Mouse (Mus musculus) lung, adult 2 months (tissue): Measurements from ENCODE around the gene Extl2.

Experiments
- CTCF ChIP-seq: fragments of 200-500 bp; IDR thresholded peaks from 2 replicates; pipeline ENCODE4 v1.5.1; 2011; ENCODE audit warnings: mild to moderate bottlenecking, low read length, control low read depth; ENCODE audit not compliant: insufficient read depth
- POLR2A ChIP-seq: fragments of 200-500 bp; IDR thresholded peaks from 2 replicates; pipeline ENCODE4 v1.6.1; 2011; ENCODE audit warnings: low read depth, mild to moderate bottlenecking, control low read depth, low read length, borderline replicate concordance; ENCODE audit errors: extremely low read depth

- TF ChIP-seq POLR2A (no peak), CTCF (no peak)
Observed at GRCm38 (mm10) chr3:116024669-116025068, 17.4 kb downstream of the Extl2 start.
